Mouse (Mus musculus) limb, embryonic 14.5 days (tissue): ENCODE data around the gene Mthfsd. TPM values are rescaled to one million over a fixed set of nuclear protein-coding genes. Genes with fewer than 3 reads are reported as not detected.

Experiments used
- ATAC-seq: fragments of 200-750 bp; cut with Nextera tagmentation; 2 replicates; pipeline ENCODE4 v1.8.0; 2017; ENCODE audit warnings: low read depth, moderate number of reproducible peaks, moderate TSS enrichment; ENCODE audit not compliant: low FRiP score
- DNase-seq: peaks from one replicate; pipeline ENCODE4 v3.0.0-alpha.2; 2015; ENCODE audit warnings: low spot score
- H3K27ac ChIP-seq: fragments of 300-500 bp; sonication (generic); replicated peaks from 2 replicates; pipeline ENCODE4 v1.5.1; 2014; ENCODE audit warnings: low read depth, mild to moderate bottlenecking, low read length, moderate library complexity, mixed read lengths
- H3K27me3 ChIP-seq: fragments of 300-500 bp; sonication (generic); 2 replicates; pipeline ENCODE4 v1.6.1; 2014; ENCODE audit warnings: low read length, mixed read lengths; ENCODE audit not compliant: control insufficient read depth, insufficient read depth
- H3K36me3 ChIP-seq: fragments of 300-500 bp; sonication (generic); 2 replicates; pipeline ENCODE4 v1.6.1; 2014; ENCODE audit warnings: mild to moderate bottlenecking, low read length, moderate library complexity, mixed read lengths; ENCODE audit not compliant: control insufficient read depth, insufficient read depth
- H3K4me1 ChIP-seq: fragments of 300-500 bp; sonication (generic); 2 replicates; pipeline ENCODE4 v1.6.1; 2014; ENCODE audit warnings: antibody characterized with exemption, low read length, mixed read lengths; ENCODE audit not compliant: control insufficient read depth, insufficient read depth
- H3K4me2 ChIP-seq: fragments of 300-500 bp; sonication (generic); replicated peaks from 2 replicates; pipeline ENCODE4 v1.6.1; 2014; ENCODE audit warnings: low read depth, mild to moderate bottlenecking, low read length, moderate library complexity; ENCODE audit not compliant: severe bottlenecking
- H3K4me3 ChIP-seq: fragments of 300-500 bp; sonication (generic); replicated peaks from 2 replicates; pipeline ENCODE4 v1.5.1; 2014; ENCODE audit warnings: low read length
- H3K9ac ChIP-seq: fragments of 300-500 bp; sonication (generic); 2 replicates; pipeline ENCODE4 v1.6.1; 2014; ENCODE audit warnings: mild to moderate bottlenecking, low read depth, low read length, moderate library complexity; ENCODE audit not compliant: severe bottlenecking
- H3K9me3 ChIP-seq: fragments of 300-500 bp; sonication (generic); 2 replicates; pipeline ENCODE4 v1.6.1; 2016; ENCODE audit warnings: low read length; ENCODE audit not compliant: control insufficient read depth
- POLR2A ChIP-seq: fragments of 200-500 bp; IDR thresholded peaks from 2 replicates; pipeline ENCODE4 v1.8.0; 2012; ENCODE audit warnings: inconsistent platforms, mild to moderate bottlenecking, moderate library complexity, borderline replicate concordance; ENCODE audit not compliant: insufficient read depth, insufficient read length; ENCODE audit errors: extremely low read depth
- WGBS: fragments of 180-500 bp; shearing (Covaris S2); extraction: QIAGEN DNeasy Blood & Tissue Kit; methylation state at CpG from one replicate; pipeline ENCODE4 v1.1.7; 2014; 5-methylcytosine and 5-hydroxymethylcytosine counted together
- polyA plus RNA-seq, 2 experiments: library from polyadenylated mRNA; depleted of rRNA in 1 of 2; stranded (reverse) in 1 of 2; unstranded in 1 of 2; fragments of >200 nt; fragmentation: Nextera tagmentation in 1 of 2; extraction: Ambion mirVana in 1 of 2; gene quantifications; 2 replicates each; pipeline versions ENCODE4 v1.2.1 to v1.2.3; 2012 to 2014

Mthfsd gene
- polyA plus RNA-seq, 2 experiments = 59.9 to 122 TPM

DNA sequence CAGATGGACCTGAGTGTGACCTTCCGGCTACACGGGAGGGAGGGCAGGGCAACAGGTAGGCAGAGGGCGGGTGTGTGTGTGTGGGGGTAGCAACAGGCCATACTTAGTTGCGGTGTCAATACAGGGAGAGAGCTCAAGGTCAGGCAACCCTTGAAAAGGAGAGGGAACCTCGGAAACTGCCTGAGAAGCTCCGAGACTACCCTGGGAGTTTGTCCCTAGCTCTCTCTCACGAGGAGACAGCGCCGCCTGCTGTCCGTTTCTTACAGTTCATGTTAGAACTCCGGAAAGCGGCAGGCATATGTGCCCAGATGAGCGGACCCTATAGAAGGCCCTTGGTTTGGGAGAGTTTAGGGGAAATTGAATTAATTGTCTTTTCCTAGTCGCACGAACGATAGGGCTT, 15.6 kb downstream of the Mthfsd start:
- H3K9ac ChIP-seq = no peak overlapping the region
- no peak overlapping the region for H3K4me3 ChIP-seq
- H3K27ac ChIP-seq = no peak overlapping the region
- ATAC-seq (peak; percentile 81), DNase-seq (peak; percentile 87)
- H3K27me3 ChIP-seq = peaks cover 56% of the 10 kb centered on the region
- H3K36me3 ChIP-seq = peaks cover 7% of the 10 kb centered on the region
- H3K9me3 ChIP-seq = no peaks in the 10 kb centered on the region
- TF ChIP-seq POLR2A = no peak
- no peak overlapping the region for H3K4me2 ChIP-seq
- 4% methylated on average over 16 of the region's 16 CpGs for WGBS
- H3K4me1 ChIP-seq = no peaks in the 10 kb centered on the region

DNA sequence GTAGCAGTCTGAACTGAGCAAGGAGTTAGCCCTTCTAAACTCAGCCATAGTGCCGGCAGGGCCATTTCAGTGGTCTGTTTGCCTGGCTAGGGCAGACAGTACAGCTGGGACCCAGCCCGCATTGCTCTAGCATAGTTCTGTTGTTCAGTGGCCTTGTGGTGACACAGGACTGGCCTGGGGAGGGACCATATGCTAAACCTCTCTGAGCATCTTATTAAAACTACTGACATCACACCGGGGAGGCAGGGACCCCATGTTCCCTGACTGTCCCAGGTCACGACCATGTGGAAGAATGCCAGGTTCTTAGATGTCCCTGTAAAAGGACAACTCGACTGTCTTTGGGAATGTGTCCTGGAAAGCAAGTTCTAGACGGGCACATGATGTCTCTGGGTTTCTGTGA, 16.1 kb downstream of the Mthfsd start:
- no peak for TF ChIP-seq POLR2A
- Histone ChIP-seq H3K27me3 (peaks cover 61% of the 10 kb centered on the region), H3K4me2 (no peak overlapping the region), H3K9ac (no peak overlapping the region), H3K36me3 (peaks cover 3% of the 10 kb centered on the region), H3K27ac (no peak overlapping the region), H3K4me1 (no peaks in the 10 kb centered on the region), H3K9me3 (no peaks in the 10 kb centered on the region), H3K4me3 (no peak overlapping the region)
- 39% methylated on average over 6 of the region's 6 CpGs for WGBS
- DNase-seq = no peak
- ATAC-seq = no peak

DNA sequence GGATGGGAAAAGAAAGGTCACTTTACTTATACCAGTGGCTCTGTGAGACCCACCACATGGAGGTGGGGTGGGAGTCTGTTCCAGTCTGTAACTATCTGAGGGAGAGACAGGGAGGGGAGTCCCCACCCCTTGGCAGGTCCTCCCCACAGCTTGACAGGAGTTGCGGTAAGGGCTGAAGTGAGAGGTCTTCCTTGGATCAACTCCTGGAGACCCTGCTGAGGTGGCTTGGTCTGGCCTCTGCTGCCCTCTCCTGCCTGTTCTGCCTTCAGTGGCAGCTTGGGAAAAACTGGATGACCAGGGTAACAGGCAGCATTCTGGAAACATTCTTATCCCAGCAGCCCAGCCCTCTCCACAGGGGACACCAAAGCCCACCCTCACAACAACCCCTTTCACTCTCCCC, 17.5 kb downstream of the Mthfsd start:
- Histone ChIP-seq H3K4me3 (no peak overlapping the region), H3K27ac (no peak overlapping the region), H3K27me3 (peaks cover 75% of the 10 kb centered on the region), H3K9ac (no peak overlapping the region), H3K4me1 (no peaks in the 10 kb centered on the region), H3K4me2 (no peak overlapping the region), H3K36me3 (no peaks in the 10 kb centered on the region), H3K9me3 (no peaks in the 10 kb centered on the region)
- TF ChIP-seq POLR2A = no peak
- DNase-seq (no peak), ATAC-seq (no peak)
- WGBS = 0% methylated on average over 1 of the region's 1 CpGs

DNA sequence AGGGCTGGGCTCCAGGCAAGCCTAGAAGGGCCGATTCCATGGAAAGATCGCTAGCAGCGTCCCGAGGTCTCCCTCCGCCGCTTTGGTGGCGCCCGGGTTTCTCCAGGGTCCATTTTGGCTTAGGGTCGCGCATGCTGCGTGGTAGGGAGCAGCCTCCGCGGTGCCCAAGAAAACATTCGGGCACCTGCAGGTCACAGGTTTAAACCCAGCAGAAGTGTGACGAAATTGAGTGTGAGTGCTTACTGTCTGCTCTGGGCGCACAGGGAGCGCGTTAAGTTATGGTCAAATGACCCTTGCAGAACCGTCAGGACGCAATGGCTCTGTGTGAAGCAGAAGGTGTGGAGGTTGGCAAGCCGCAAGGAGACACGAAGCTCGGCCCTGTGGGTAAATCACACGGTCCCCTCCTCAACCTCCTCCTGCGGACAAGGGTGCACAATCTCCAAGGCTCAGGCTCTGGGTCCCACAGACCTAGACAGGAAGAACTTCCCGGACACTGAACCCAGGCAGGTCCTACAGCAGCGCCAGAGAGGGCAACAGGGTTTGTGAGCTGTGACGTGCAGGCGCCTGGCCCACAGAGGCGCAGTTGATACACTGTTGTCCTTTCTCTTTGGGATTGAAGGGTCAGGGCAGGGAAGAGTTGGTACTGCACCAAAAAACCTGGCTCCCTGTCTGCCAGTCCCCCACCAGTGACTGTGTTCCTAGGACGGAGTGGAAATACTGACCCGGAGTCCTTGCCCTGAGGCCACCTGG, 18.4 kb downstream of the Mthfsd start:
- Histone ChIP-seq H3K4me1 (no peaks in the 10 kb centered on the region; the same call in 1 of the 2 replicates), H3K9me3 (no peaks in the 10 kb centered on the region), H3K27ac (no peak overlapping the region), H3K9ac (no peak overlapping the region), H3K36me3 (no peaks in the 10 kb centered on the region), H3K27me3 (peaks cover 84% of the 10 kb centered on the region), H3K4me2 (no peak overlapping the region), H3K4me3 (no peak overlapping the region)
- ATAC-seq (no peak), DNase-seq (no peak)
- 6% methylated on average over 32 of the region's 32 CpGs for WGBS
- no peak for TF ChIP-seq POLR2A

DNA sequence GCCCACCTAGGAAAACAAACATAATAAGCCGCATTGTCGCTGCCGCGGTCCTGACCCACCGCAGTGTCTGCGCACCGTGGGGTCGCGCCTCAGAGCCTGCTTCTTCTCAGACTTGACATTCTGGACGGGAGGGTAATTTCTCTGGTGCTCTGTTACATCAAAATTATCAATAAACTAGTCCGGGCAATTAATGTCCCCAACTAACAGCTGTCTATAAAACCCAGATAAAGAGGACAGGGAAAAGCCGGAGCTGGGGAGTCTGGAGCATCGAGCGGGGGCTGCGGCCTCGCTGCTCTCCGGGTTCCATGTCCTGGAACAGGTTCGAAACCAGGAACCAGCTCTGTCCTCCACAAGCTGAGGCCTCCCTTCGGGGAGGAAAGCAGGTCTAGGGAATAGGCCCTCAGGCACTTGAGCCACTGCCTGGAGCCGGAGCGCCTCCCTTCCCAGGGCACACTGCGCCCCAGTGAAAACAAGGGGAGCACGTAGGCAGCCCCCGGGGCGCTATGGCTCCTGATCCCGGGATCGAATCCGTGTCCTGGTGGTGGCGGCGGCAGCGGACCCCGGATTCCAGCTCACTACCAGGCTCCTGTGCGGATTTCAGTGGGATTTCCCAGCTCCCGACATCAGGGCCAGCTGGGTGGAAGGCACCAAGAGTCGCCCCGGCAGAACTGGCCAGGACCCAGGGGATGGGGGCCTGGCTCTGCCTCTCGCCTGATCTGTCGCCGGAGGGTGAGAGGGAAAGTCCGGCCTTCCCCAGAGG, 19.1 kb downstream of the Mthfsd start:
- Histone ChIP-seq H3K27ac (no peak overlapping the region), H3K4me1 (peaks cover 3% of the 10 kb centered on the region), H3K4me3 (no peak overlapping the region), H3K36me3 (no peaks in the 10 kb centered on the region), H3K27me3 (peaks cover 92% of the 10 kb centered on the region), H3K9me3 (no peaks in the 10 kb centered on the region), H3K4me2 (no peak overlapping the region), H3K9ac (no peak overlapping the region)
- ATAC-seq (no peak), DNase-seq (no peak)
- WGBS = 2% methylated on average over 37 of the region's 40 CpGs
- no peak for TF ChIP-seq POLR2A
